Mouse (Mus musculus): ENCODE measurements around the gene Elmo1.

- TF ChIP-seq EP300 (IDR thresholded peaks at IDR 0.05; ENCODE audit: insufficient read depth, low read depth, low read length): no peak
- TF ChIP-seq CTCF (IDR thresholded peaks at IDR 0.05; ENCODE audit: low read depth, low read length): no peak
Measured at GRCm38 (mm10) chr13:20097006-20097617, 6.7 kb downstream of the Elmo1 start.

Measured in ES-Bruce4 (cell line).